Mouse (Mus musculus): Measurements from ENCODE around the gene Rnf123.

DNA sequence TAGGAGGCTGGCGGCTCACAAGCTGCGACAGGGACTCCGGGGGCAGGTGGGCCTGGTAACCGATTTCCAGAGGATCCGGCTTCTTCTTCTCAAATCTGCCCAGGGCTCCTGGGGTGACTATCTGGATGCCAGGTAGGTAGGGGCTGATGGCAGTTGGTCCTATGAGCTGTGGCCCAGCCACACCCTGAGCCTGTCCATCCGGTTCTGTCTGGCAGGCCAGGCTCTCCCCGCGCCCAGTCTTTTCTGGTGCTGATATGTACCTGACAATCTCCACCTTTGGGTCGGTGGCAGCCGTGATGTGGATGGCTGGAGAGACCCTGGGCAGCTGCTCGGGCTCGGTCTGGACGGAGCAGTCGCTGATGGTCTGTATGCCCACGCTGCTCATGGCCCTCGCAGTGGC is 27.0 kb upstream of the Rnf123 start:
- TF ChIP-seq ZC3H11A (IDR thresholded peaks at IDR 0.05; ENCODE audit: borderline replicate concordance, low read depth, low read length) (no peak), HCFC1 (IDR thresholded peaks at IDR 0.05; ENCODE audit: borderline replicate concordance, insufficient read depth, low read length) (no peak), ZNF384 (IDR thresholded peaks at IDR 0.05; ENCODE audit: low read depth, low read length) (no peak), CHD2 (IDR thresholded peaks at IDR 0.05; ENCODE audit: low read depth, low read length) (no peak), MAFK (IDR thresholded peaks at IDR 0.05; ENCODE audit: insufficient read depth, low read depth, low read length) (no peak)
